Mouse (Mus musculus) limb, embryonic 12.5 days (tissue): ENCODE measurements around the gene Adck1. TPM values are rescaled to one million over a fixed set of nuclear protein-coding genes. Genes with fewer than 3 reads are reported as not detected.
"Not testable (repeated sequence)": the region's sequence is repeated elsewhere in the genome, so short reads cannot be mapped to it uniquely, and the experiment has no call there.

Source experiments
- ATAC-seq: fragments of 200-750 bp; cut with Nextera tagmentation; 2 replicates; pipeline ENCODE4 v1.8.0; 2017; ENCODE audit warnings: low read depth, moderate TSS enrichment; ENCODE audit not compliant: insufficient number of reproducible peaks, insufficient read depth, low FRiP score, low TSS enrichment
- H3K27ac ChIP-seq: fragments of 300-500 bp; sonication (generic); 2 replicates; pipeline ENCODE4 v1.5.1; 2016; ENCODE audit warnings: mild to moderate bottlenecking, moderate library complexity
- H3K27me3 ChIP-seq: fragments of 300-500 bp; sonication (generic); 2 replicates; pipeline ENCODE4 v1.6.1; 2016; ENCODE audit warnings: mild to moderate bottlenecking, moderate library complexity
- H3K36me3 ChIP-seq: fragments of 300-500 bp; sonication (generic); 2 replicates; pipeline ENCODE4 v1.6.1; 2016; ENCODE audit warnings: mild to moderate bottlenecking, moderate library complexity
- H3K4me1 ChIP-seq: fragments of 300-500 bp; sonication (generic); replicated peaks from 2 replicates; pipeline ENCODE4 v1.6.1; 2016
- H3K4me2 ChIP-seq: fragments of 300-500 bp; sonication (generic); 2 replicates; pipeline ENCODE4 v1.6.1; 2016; ENCODE audit warnings: mild to moderate bottlenecking, moderate library complexity
- H3K4me3 ChIP-seq: fragments of 300-500 bp; sonication (generic); replicated peaks from 2 replicates; pipeline ENCODE4 v1.5.1; 2016; ENCODE audit warnings: mild to moderate bottlenecking
- H3K9ac ChIP-seq: fragments of 300-500 bp; sonication (generic); replicated peaks from 2 replicates; pipeline ENCODE4 v1.6.1; 2016; ENCODE audit warnings: mild to moderate bottlenecking, moderate library complexity
- H3K9me3 ChIP-seq: fragments of 300-500 bp; sonication (generic); 2 replicates; pipeline ENCODE4 v1.6.1; 2016; ENCODE audit warnings: mild to moderate bottlenecking, moderate library complexity
- WGBS: fragments of 180-500 bp; shearing (Covaris S2); methylation state at CpG from one replicate; pipeline ENCODE4 v1.1.7; 2016; 5-methylcytosine and 5-hydroxymethylcytosine counted together
- polyA plus RNA-seq: library from polyadenylated mRNA; unstranded; fragments of >200 nt; fragmentation: Nextera tagmentation; extraction: Ambion mirVana; gene quantifications from 2 replicates; pipeline ENCODE4 v1.2.1, GENCODE M21; 2016

The Adck1 gene
- polyA plus RNA-seq = 19.5 and 23.7 TPM in 2 replicates

DNA sequence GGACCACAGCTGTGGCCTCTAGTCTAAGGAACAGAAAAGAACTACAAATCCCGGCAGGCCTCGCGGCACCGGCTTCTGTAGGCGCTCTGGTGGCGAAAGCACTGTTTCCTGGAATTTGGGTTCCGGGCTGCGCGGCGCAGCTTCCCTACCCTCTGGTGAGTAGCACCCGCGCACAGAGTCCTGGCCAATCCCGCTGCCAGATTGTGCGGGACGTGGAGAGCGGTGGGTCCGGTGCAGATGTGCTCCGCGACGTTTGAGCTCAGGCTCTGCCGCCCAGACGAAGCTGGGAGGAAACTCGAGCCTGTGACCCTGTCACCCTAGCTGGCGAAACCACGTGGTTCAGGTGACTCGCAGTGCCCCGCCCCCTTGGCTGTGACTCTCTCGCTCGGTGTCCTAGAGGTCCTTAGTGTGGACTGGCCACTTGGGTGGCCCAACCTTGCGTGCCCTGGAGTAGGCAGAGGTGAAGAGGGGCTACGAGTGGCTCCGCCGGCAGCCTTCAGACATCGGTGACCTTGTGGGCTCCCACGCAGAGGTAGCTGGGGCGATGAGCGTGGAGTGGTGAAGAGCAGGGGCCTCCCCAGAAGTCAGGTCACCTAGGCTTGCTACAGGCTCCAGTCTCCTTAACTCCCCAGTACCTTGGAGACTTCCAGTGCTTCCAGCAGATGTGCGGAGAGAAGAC, at the start of gene Adck1:
TSS of gene Adck1 (plus strand) at position 114 of the 679 bp plus-strand sequence.
- peak; percentile 96 for ATAC-seq
- H3K4me2 ChIP-seq = peak within 1 kb of the TSS; percentile 75
- under 1% methylated on average over 38 of the region's 38 CpGs for WGBS

DNA sequence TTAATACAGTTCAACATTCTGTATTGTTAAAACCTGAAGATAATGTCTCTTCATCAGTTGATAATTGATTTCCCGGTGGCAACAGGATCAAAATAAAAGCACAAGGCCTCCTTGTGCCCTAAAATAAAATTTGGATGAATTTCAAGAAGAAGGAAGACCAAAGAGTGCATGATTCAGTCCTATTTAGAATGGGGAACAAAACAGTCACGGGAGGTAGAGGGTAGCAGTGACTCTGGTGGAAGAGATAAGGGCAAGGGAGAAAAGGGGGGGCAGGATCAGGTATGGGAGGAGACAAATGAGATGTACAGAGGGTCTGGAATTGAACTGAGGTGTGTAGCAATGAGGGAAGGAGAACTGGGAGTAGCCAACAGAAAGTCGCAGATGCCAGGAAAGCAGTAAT, 45.8 kb upstream of the Adck1 start:
- H3K36me3 ChIP-seq = no peaks in the 10 kb centered on the region
- H3K4me1 ChIP-seq = no peaks in the 10 kb centered on the region
- H3K27me3 ChIP-seq = no peaks in the 10 kb centered on the region
- H3K9me3 ChIP-seq = 0 out of 2 replicates have a peak, but pooled peaks cover 2% of the 10 kb centered on the region
- H3K27ac ChIP-seq = no peak overlapping the region
- H3K9ac ChIP-seq = no peak overlapping the region
- no peak overlapping the region for H3K4me2 ChIP-seq
- no peak overlapping the region for H3K4me3 ChIP-seq
- no peak for ATAC-seq
- WGBS = 79% methylated on average over 3 of the region's 3 CpGs

More for the DNA sequence above, at the start of gene Adck1:
- H3K4me1 ChIP-seq = no peaks in the 10 kb centered on the region
- H3K27me3 ChIP-seq = no peaks in the 10 kb centered on the region
- H3K9ac ChIP-seq = peak within 1 kb of the TSS; percentile 69
- no peaks in the 10 kb centered on the region for H3K36me3 ChIP-seq
- peak within 1 kb of the TSS; percentile 43; the same call in 1 of the 2 replicates for H3K27ac ChIP-seq
- H3K9me3 ChIP-seq = no peaks in the 10 kb centered on the region
- peak within 1 kb of the TSS; percentile 67 for H3K4me3 ChIP-seq

DNA sequence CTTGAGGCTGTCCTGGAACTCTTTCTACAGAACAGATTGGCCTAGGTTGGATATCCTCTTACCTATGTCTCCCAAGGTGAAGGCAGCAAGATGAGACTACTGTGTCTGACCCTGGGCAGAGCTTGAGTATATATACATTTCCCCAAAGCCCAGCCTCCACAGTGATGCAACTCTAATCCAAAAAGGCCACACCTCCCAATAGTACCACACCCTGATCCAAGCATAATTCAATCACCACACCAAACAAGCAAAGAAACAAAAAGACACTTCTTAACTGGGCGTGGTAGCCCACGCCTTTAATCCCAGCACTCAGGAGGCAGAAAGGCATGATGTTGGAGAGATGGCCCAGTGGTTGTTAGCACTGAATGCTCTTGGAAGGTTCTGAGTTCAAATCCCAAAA, 36.4 kb upstream of the Adck1 start, which contains the start of gene Gm5039:
TSS of gene Gm5039 (minus strand) at position 101 of the 400 bp plus-strand sequence.
- WGBS = 90% methylated on average over 2 of the region's 2 CpGs
- H3K9ac ChIP-seq, H3K4me1 ChIP-seq, H3K4me2 ChIP-seq, H3K27ac ChIP-seq, H3K4me3 ChIP-seq, H3K9me3 ChIP-seq, H3K36me3 ChIP-seq, ATAC-seq, H3K27me3 ChIP-seq: not testable (repeated sequence)

DNA sequence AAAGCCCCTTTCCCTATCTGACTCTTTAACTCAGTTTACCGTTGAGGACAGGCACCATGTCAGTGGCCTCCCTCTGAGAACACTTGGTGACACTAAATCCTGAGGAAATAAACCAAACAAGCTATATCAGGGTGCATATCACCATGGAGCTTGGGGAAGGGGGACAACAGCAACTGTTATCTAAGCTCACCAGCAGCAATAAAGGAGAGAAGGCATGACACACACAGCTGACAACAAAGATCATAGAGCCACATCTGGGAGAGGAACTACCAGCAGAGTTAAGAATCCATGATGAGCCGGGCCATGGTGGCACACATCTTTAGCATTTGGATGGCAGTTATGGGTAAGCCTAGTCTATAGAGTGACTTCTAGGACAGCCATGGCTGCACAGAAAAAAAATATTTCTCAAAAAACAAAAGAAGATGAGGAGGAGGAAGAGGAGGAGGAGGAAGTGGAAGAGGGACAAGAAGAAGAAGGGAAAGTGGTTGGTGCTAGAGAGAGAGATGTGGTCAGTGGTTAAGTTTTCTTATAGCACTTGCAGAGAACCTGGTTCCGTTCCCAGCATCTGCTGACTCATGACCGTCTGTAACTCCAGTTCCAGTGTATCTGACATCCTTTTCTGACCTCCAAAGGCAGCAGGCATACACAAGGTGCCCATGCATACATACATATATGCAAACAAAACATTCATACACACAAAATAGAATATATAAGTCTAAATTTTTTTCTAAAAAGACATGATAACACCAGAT, 23.5 kb upstream of the Adck1 start:
- not testable (repeated sequence) for H3K9ac ChIP-seq, ATAC-seq, H3K27ac ChIP-seq, H3K9me3 ChIP-seq, H3K36me3 ChIP-seq, H3K27me3 ChIP-seq, H3K4me3 ChIP-seq, H3K4me1 ChIP-seq, H3K4me2 ChIP-seq
- 81% methylated on average over 4 of the region's 4 CpGs for WGBS

DNA sequence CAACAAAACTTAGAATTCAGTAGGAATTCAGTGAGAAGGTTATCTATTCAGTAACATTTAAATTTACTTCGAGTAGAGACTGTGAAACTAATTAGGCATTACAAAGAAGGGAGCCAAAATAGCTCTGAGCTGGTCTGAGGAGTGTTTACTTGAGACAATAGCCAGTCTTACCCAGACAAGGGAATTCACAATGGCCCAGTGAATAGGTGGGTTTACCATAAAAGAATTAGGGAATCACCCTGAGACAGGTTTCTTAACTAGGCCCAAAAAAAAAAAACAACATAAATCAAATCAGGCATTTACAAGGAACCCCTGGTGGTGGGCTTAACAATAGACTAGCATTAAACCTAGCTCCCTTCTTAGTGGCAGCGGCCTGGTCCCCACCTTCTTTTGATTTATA, 19.1 kb upstream of the Adck1 start:
- H3K27ac ChIP-seq, H3K4me1 ChIP-seq, H3K36me3 ChIP-seq, H3K27me3 ChIP-seq, H3K4me2 ChIP-seq, ATAC-seq, H3K9ac ChIP-seq, H3K4me3 ChIP-seq: not testable (repeated sequence)
- 54% methylated on average over 2 of the region's 2 CpGs for WGBS
- H3K9me3 ChIP-seq = peaks cover 13% of the 10 kb centered on the region

DNA sequence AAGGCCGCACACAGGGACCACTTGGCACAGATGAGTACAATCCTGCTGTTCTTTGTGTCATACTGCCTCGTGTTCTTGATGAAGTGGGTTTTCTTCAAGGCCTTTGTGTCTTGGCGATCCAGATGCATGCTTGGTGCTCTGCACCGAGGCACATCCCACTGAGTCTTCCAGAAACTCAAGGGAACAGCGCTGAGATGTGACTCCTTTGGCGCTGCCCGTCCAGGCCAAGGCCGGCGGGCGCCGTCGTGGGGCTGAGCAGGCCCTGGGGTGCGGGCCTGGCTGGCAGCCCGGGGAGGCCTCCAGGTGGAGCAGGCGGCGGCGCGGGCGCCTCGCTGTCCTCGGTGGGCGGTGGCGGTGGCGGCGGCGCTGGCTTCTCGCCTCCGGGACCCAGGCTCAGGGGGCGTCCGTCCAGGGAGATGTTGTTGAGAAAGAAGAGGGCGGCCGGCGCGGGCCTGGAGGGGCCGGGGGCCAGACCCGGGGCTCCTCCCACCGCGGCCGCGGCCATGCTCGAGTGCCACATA, 6.1 kb upstream of the Adck1 start:
- peak overlapping the region; percentile 47; the same call in 1 of the 2 replicates for H3K9ac ChIP-seq
- H3K4me1 ChIP-seq = no peaks in the 10 kb centered on the region; the same call in 1 of the 2 replicates
- 0 out of 2 replicates have a peak, but pooled peaks cover 4% of the 10 kb centered on the region for H3K27me3 ChIP-seq
- no peak for ATAC-seq
- no peaks in the 10 kb centered on the region for H3K36me3 ChIP-seq
- no peak overlapping the region for H3K27ac ChIP-seq
- WGBS = 21% methylated on average over 38 of the region's 41 CpGs
- peak overlapping the region; percentile 37 for H3K4me3 ChIP-seq
- H3K4me2 ChIP-seq = peak overlapping the region; percentile 56
- no peaks in the 10 kb centered on the region for H3K9me3 ChIP-seq

DNA sequence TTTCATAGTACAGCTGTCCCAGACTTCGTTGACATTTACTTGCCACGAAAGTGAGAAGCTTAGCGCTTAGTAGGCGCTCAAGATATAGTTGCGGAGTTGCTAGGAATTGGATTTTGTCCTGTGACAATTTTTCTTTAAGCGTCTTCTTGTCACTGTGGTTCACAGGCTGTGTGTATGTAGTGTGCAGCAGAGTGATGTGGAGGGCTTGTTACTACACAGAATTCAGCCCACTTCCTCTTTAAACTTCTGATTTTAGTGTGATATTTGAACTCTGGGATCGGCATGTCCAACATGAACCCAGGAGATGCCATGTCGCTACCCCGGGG, 729 bp downstream of the Adck1 start:
- H3K36me3 ChIP-seq = no peaks in the 10 kb centered on the region
- no peak for ATAC-seq
- peak overlapping the region; percentile 69 for H3K9ac ChIP-seq
- H3K4me3 ChIP-seq = peak overlapping the region; percentile 67
- no peaks in the 10 kb centered on the region for H3K9me3 ChIP-seq
- H3K4me2 ChIP-seq = peak overlapping the region; percentile 75
- no peaks in the 10 kb centered on the region for H3K27me3 ChIP-seq
- no peaks in the 10 kb centered on the region for H3K4me1 ChIP-seq
- no peak overlapping the region for H3K27ac ChIP-seq
- 51% methylated on average over 9 of the region's 9 CpGs for WGBS

DNA sequence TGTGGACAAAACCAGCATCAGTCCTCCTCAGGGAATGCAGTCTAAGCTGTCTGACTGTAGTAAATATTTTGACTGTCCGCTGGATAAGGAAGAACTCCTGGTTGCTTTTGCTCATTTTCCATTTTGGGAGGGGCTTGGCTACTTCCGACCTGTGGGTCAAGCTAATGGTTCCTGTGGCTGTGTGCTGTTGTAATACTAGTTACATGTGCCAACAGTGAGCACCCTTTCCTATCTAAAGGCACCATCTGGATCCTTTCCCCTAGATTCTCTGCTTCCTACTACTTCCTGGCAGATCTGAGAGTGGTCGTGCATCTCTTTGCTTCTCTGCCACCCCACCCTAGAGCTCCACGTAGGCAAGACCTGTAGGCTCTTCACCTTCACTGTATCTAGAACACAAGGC, 7.3 kb downstream of the Adck1 start:
- no peak overlapping the region for H3K27ac ChIP-seq
- 84% methylated on average over 4 of the region's 4 CpGs for WGBS
- no peaks in the 10 kb centered on the region for H3K9me3 ChIP-seq
- no peak overlapping the region for H3K9ac ChIP-seq
- H3K27me3 ChIP-seq = no peaks in the 10 kb centered on the region
- no peaks in the 10 kb centered on the region for H3K4me1 ChIP-seq
- H3K4me2 ChIP-seq = no peak overlapping the region
- no peak overlapping the region for H3K4me3 ChIP-seq
- H3K36me3 ChIP-seq = peaks cover 4% of the 10 kb centered on the region; the same call in 1 of the 2 replicates
- no peak for ATAC-seq

DNA sequence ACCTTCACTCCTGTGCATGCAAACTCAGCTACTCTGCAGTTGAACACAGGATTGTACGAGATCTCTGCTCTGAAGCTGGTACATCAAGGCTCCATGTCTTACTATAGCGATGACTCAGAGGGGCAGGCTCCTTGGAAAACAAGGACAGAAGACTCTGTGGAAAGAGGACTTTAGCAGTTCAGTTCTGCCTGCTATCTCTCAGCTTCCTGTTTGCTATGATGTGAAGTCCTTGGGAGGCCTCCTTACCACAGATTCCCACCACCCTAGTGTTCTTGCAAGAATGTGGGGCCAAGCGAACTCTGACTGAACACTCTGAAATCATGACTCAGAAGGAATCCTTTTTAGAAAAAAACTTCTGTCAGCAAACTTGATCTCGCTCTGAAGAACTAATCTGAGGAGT, 8.3 kb downstream of the Adck1 start:
- no peaks in the 10 kb centered on the region for H3K27me3 ChIP-seq
- no peak overlapping the region for H3K4me2 ChIP-seq
- H3K4me3 ChIP-seq = no peak overlapping the region
- H3K4me1 ChIP-seq = no peaks in the 10 kb centered on the region
- no peak overlapping the region for H3K9ac ChIP-seq
- no peak for ATAC-seq
- no peaks in the 10 kb centered on the region for H3K9me3 ChIP-seq
- WGBS = 82% methylated on average over 4 of the region's 4 CpGs
- peaks cover 4% of the 10 kb centered on the region; the same call in 1 of the 2 replicates for H3K36me3 ChIP-seq
- H3K27ac ChIP-seq = no peak overlapping the region

DNA sequence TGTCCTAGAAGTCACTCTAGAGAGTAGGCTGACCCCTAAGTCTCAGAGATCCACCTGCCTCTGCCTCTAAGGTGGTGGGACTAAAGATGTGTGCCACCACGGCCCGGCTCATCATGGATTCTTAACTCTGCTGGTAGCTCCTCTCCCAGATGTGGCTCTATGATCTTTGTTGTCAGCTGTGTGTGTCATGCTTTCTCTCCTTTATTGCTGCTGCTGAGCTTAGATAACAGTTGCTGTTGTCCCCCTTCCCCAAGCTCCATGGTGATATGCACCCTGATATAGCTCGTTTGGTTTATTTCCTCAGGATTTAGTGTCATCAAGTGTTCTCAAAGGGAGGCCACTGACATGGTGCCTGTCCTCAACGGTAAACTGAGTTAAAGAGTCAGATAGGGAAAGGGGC, 9.3 kb downstream of the Adck1 start:
- H3K9me3 ChIP-seq, H3K27ac ChIP-seq, H3K4me2 ChIP-seq, H3K4me1 ChIP-seq, H3K36me3 ChIP-seq, H3K9ac ChIP-seq, H3K27me3 ChIP-seq, H3K4me3 ChIP-seq, ATAC-seq: not testable (repeated sequence)
- WGBS = 74% methylated on average over 4 of the region's 4 CpGs

DNA sequence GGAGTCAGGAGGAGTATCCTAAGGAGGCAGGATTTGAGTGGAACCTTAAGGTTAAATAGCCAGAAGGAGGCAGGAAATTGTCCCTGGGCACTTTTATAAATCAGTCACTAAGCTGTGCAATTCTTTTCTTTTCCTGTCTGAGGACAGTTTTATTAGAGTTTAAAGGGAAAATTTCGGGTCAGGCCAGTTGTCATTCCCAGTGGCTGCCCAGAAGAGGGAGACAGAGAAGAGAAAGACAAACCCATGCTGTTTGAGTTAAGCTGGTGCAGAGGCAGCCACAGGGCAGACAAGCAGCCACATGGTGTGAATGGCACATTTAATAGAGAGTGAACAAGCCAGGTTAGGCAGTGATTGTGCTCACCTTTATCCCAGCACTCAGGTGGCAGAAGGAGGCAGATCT, 10.0 kb downstream of the Adck1 start:
- not testable (repeated sequence) for H3K27ac ChIP-seq, H3K4me3 ChIP-seq, H3K9me3 ChIP-seq, H3K9ac ChIP-seq, ATAC-seq, H3K4me1 ChIP-seq, H3K27me3 ChIP-seq, H3K36me3 ChIP-seq, H3K4me2 ChIP-seq
- WGBS = 5% methylated on average over 1 of the region's 1 CpGs
